ENCODE assay signal across 18 mouse cellular contexts in the genomic region with DNA sequence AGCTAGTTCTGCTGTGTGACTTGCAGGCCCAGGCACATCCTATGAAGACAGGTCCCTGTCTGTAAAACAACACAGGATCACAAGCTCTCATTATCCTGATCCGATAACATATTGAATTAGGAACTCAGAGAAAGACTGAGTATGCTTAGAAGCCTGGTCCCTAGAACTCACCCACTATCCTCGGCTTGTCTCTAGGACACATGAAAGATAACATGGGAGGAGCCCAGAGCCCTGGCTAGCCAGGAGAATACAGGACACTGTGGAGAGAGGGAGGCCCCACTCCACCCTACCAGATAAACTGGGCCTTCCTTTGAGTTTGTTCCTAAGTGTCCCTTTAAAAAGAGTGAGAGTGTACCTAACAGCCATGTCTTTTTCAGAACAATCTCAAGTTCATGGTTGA. TPM values are rescaled to one million over a fixed set of nuclear protein-coding genes. Genes with fewer than 3 reads are reported as not detected.
DNase-seq lines count a peak whose midpoint lies in the region; ATAC-seq and TF ChIP-seq lines count a peak whose summit lies in the region.
"Had no signal": no experiment of that assay in that cellular context is flagged by ENCODE, and none has a peak within 500 bp of the region (broad histone marks: within the 10 kb centered on the region; RNA-seq: fewer than 3 reads in every experiment).

No protein-coding gene starts in this region.

- H3K9me3 ChIP-seq in heart, embryonic 12.5 days (replicated peaks) = no peaks in the 10 kb centered on the region
- H3K9me3 ChIP-seq in liver, postnatal 0 days (ENCODE audit: low read length) = no peaks in the 10 kb centered on the region
- no peaks in the 10 kb centered on the region for H3K9me3 ChIP-seq in liver, embryonic 12.5 days (replicated peaks)
- no peaks in the 10 kb centered on the region for H3K9me3 ChIP-seq in midbrain, embryonic 15.5 days
- H3K9me3 ChIP-seq in midbrain, embryonic 13.5 days = no peaks in the 10 kb centered on the region
- H3K9me3 ChIP-seq: embryonic facial prominence, embryonic 12.5 days; hindbrain, embryonic 13.5 days; midbrain, embryonic 12.5 days had no signal

- no peaks in the 10 kb centered on the region for H3K27me3 ChIP-seq in heart, embryonic 12.5 days (replicated peaks)
- H3K27me3 ChIP-seq in liver, postnatal 0 days (ENCODE audit: insufficient read depth, low read length) = no peaks in the 10 kb centered on the region
- no peaks in the 10 kb centered on the region for H3K27me3 ChIP-seq in liver, embryonic 12.5 days (replicated peaks)
- H3K27me3 ChIP-seq in midbrain, embryonic 15.5 days (replicated peaks) = no peaks in the 10 kb centered on the region
- no peaks in the 10 kb centered on the region for H3K27me3 ChIP-seq in midbrain, embryonic 13.5 days
- H3K27me3 ChIP-seq: embryonic facial prominence, embryonic 12.5 days; hindbrain, embryonic 13.5 days; midbrain, embryonic 12.5 days had no signal

- H3K9ac ChIP-seq in heart, embryonic 12.5 days = no peak overlapping the region
- no peak overlapping the region for H3K9ac ChIP-seq in liver, postnatal 0 days (replicated peaks)
- H3K9ac ChIP-seq in liver, embryonic 12.5 days = peak overlapping the region; percentile 37
- no peak overlapping the region for H3K9ac ChIP-seq in midbrain, embryonic 15.5 days
- no peak overlapping the region for H3K9ac ChIP-seq in midbrain, embryonic 13.5 days (replicated peaks)
- H3K9ac ChIP-seq: embryonic facial prominence, embryonic 12.5 days; midbrain, embryonic 12.5 days had no signal

- no peak overlapping the region for H3K4me2 ChIP-seq in heart, embryonic 12.5 days
- no peak overlapping the region for H3K4me2 ChIP-seq in liver, postnatal 0 days (ENCODE audit: low read depth, low read length)
- peak overlapping the region; percentile 51 for H3K4me2 ChIP-seq in liver, embryonic 12.5 days
- no peak overlapping the region for H3K4me2 ChIP-seq in midbrain, embryonic 15.5 days
- no peak overlapping the region for H3K4me2 ChIP-seq in midbrain, embryonic 13.5 days (replicated peaks)
- H3K4me2 ChIP-seq: embryonic facial prominence, embryonic 12.5 days; hindbrain, embryonic 13.5 days; midbrain, embryonic 12.5 days had no signal

- no peak for ATAC-seq in heart, embryonic 12.5 days (ENCODE audit: insufficient number of reproducible peaks, low FRiP score)
- ATAC-seq in liver, postnatal 0 days = no peak
- peak; percentile 92 for ATAC-seq in liver, embryonic 12.5 days
- ATAC-seq in midbrain, embryonic 15.5 days (replicated peaks) = no peak
- no peak for ATAC-seq in midbrain, embryonic 13.5 days

- H3K27ac ChIP-seq in heart, embryonic 12.5 days (ENCODE audit: poor library complexity, severe bottlenecking) = peak overlapping the region; percentile 48; the same call in 1 of the 2 replicates
- no peak overlapping the region for H3K27ac ChIP-seq in liver, postnatal 0 days (ENCODE audit: low read depth)
- H3K27ac ChIP-seq in liver, embryonic 12.5 days = peak overlapping the region; percentile 71
- H3K27ac ChIP-seq in midbrain, embryonic 15.5 days = no peak overlapping the region
- H3K27ac ChIP-seq in midbrain, embryonic 13.5 days = no peak overlapping the region
- H3K27ac ChIP-seq: embryonic facial prominence, embryonic 12.5 days; gastrocnemius, adult 2 months; midbrain, embryonic 12.5 days had no signal

- DNase-seq in heart, adult 11 months = no peak
- DNase-seq in liver = peak; percentile 79
- no peak for DNase-seq in liver, postnatal 0 days
- peak; percentile 28 for DNase-seq in adipocyte (ENCODE audit: low spot score)
- DNase-seq: adrenal gland, adult 8-10 months; cerebellum, adult 2 months; gastrocnemius, adult 2 months; heart, adult 18-20 months; kidney, postnatal 25 days; layer of hippocampus, adult 9-11 months; right cerebral cortex, adult 18-20 months had no signal

- 37% methylated on average over 2 of the region's 2 CpGs for WGBS in heart, embryonic 12.5 days
- WGBS in liver, postnatal 0 days (ENCODE audit: insufficient replicate concordance) = 47% methylated on average over 2 of the region's 2 CpGs
- whole genome bisulfite sequencing in liver, embryonic 12.5 days (ENCODE audit: insufficient replicate concordance) = 41% methylated on average over 2 of the region's 2 CpGs
- 82% methylated on average over 2 of the region's 2 CpGs for WGBS in midbrain, embryonic 15.5 days
- WGBS in midbrain, embryonic 13.5 days = 78% methylated on average over 2 of the region's 2 CpGs

- H3K4me3 ChIP-seq in heart, embryonic 12.5 days = no peak overlapping the region
- H3K4me3 ChIP-seq in liver, postnatal 0 days (ENCODE audit: low read depth, low read length) = no peak overlapping the region
- H3K4me3 ChIP-seq in liver, embryonic 12.5 days = no peak overlapping the region
- H3K4me3 ChIP-seq in midbrain, embryonic 15.5 days = no peak overlapping the region
- no peak overlapping the region for H3K4me3 ChIP-seq in midbrain, embryonic 13.5 days (replicated peaks)
- H3K4me3 ChIP-seq: embryonic facial prominence, embryonic 12.5 days; gastrocnemius, adult 2 months; hindbrain, embryonic 13.5 days; midbrain, embryonic 12.5 days had no signal

- no peak for TF ChIP-seq EP300 in liver, postnatal 0 days (IDR thresholded peaks at IDR 0.05; ENCODE audit: low read depth)

- TF ChIP-seq CTCF in liver, postnatal 0 days (IDR thresholded peaks at IDR 0.05; ENCODE audit: low read depth) = no peak

- H3K4me1 ChIP-seq in heart, embryonic 12.5 days (replicated peaks) = peaks cover 36% of the 10 kb centered on the region
- H3K4me1 ChIP-seq in liver, postnatal 0 days (ENCODE audit: insufficient read depth) = no peaks in the 10 kb centered on the region
- peaks cover 37% of the 10 kb centered on the region for H3K4me1 ChIP-seq in liver, embryonic 12.5 days
- H3K4me1 ChIP-seq in midbrain, embryonic 15.5 days = no peaks in the 10 kb centered on the region
- H3K4me1 ChIP-seq in midbrain, embryonic 13.5 days (replicated peaks) = 0 out of 2 replicates have a peak, but pooled peaks cover 4% of the 10 kb centered on the region
- H3K4me1 ChIP-seq: embryonic facial prominence, embryonic 12.5 days; midbrain, embryonic 12.5 days had no signal

- H3K36me3 ChIP-seq in heart, embryonic 12.5 days = peaks cover 45% of the 10 kb centered on the region
- peaks cover 13% of the 10 kb centered on the region for H3K36me3 ChIP-seq in liver, postnatal 0 days (replicated peaks; ENCODE audit: insufficient read depth, low read length)
- H3K36me3 ChIP-seq in liver, embryonic 12.5 days = peaks cover 21% of the 10 kb centered on the region
- peaks cover 13% of the 10 kb centered on the region; the same call in 1 of the 2 replicates for H3K36me3 ChIP-seq in midbrain, embryonic 15.5 days (replicated peaks)
- H3K36me3 ChIP-seq in midbrain, embryonic 13.5 days = peaks cover 39% of the 10 kb centered on the region

RNA-seq across cellular contexts. Expression of a gene that starts 55.4 kb away (rescaled TPM):
- 11.4 and 12.2 TPM in 2 replicates for polyA plus RNA-seq in heart, embryonic 12.5 days (2016; fragmentation: Nextera tagmentation; extraction: Ambion mirVana)
- 23.2 and 23.4 TPM in 2 replicates for polyA plus RNA-seq in liver, postnatal 0 days (2015; fragmentation: Nextera tagmentation; extraction: Ambion mirVana)
- 39.7 and 42.4 TPM in 2 replicates for polyA plus RNA-seq in liver, embryonic 12.5 days (2016; fragmentation: Nextera tagmentation; extraction: Ambion mirVana)
- 5.8 and 6.3 TPM in 2 replicates for polyA plus RNA-seq in midbrain, embryonic 15.5 days (2015; fragmentation: Nextera tagmentation; extraction: Ambion mirVana)
- 3.3 and 3.6 TPM in 2 replicates for polyA plus RNA-seq in midbrain, embryonic 13.5 days (2015; fragmentation: Nextera tagmentation; extraction: Ambion mirVana)

Comparison
In these comparisons a context has a peak if more than half of its experiments do, and no peak if none do; other contexts are left out.
1. H3K27ac ChIP-seq: peak in heart, embryonic 12.5 days (single experiment) and liver, embryonic 12.5 days (single experiment); none in liver, postnatal 0 days (single experiment), midbrain, embryonic 15.5 days (single experiment) and midbrain, embryonic 13.5 days (single experiment).
2. DNase-seq: peak in liver (single experiment) and adipocyte (single experiment); none in heart, adult 11 months (single experiment) and liver, postnatal 0 days (single experiment).